Mouse (Mus musculus) hindbrain, embryonic 11.5 days (tissue): ENCODE measurements at regions not wholly inside any gene's neighbourhood (a gene's known extent, or its start where the extent isn't known, plus 50 kb on each side); places are given as distances from the start of the nearest gene placed in this dataset.
A peak's percentile ranks its signal among the peaks of the same experiment; 100 is the strongest.

Source experiments
- ATAC-seq: fragments of 200-750 bp; cut with Nextera tagmentation; 2 replicates; pipeline ENCODE4 v1.8.0; 2017; ENCODE audit warnings: mild to moderate bottlenecking, moderate TSS enrichment, moderate library complexity; ENCODE audit not compliant: low FRiP score
- DNase-seq: peaks from one replicate; pipeline ENCODE4 v3.0.0-alpha.2; 2015; ENCODE audit warnings: low spot score
- H3K27ac ChIP-seq: fragments of 300-500 bp; sonication (generic); 2 replicates; pipeline ENCODE4 v1.5.1; 2014; ENCODE audit warnings: mild to moderate bottlenecking, low read depth, low read length
- H3K27me3 ChIP-seq: fragments of 300-500 bp; sonication (generic); 2 replicates; pipeline ENCODE4 v1.6.1; 2014; ENCODE audit warnings: mild to moderate bottlenecking, low read length, moderate library complexity, mixed read lengths; ENCODE audit not compliant: control insufficient read depth, insufficient read depth
- H3K36me3 ChIP-seq: fragments of 300-500 bp; sonication (generic); 2 replicates; pipeline ENCODE4 v1.6.1; 2014; ENCODE audit warnings: mild to moderate bottlenecking, low read length, moderate library complexity, mixed read lengths; ENCODE audit not compliant: control insufficient read depth, insufficient read depth
- H3K4me1 ChIP-seq: fragments of 300-500 bp; sonication (generic); replicated peaks from 2 replicates; pipeline ENCODE4 v1.6.1; 2014; ENCODE audit warnings: low read length, mixed read lengths; ENCODE audit not compliant: control insufficient read depth, insufficient read depth
- H3K4me2 ChIP-seq: fragments of 300-500 bp; sonication (generic); replicated peaks from 2 replicates; pipeline ENCODE4 v1.6.1; 2014; ENCODE audit warnings: mild to moderate bottlenecking, low read depth, low read length
- H3K4me3 ChIP-seq: fragments of 300-500 bp; sonication (generic); 2 replicates; pipeline ENCODE4 v1.5.1; 2014; ENCODE audit warnings: low read depth, low read length
- H3K9ac ChIP-seq: fragments of 300-500 bp; sonication (generic); 2 replicates; pipeline ENCODE4 v1.6.1; 2014; ENCODE audit warnings: low read depth, low read length
- H3K9me3 ChIP-seq: fragments of 300-500 bp; sonication (generic); 2 replicates; pipeline ENCODE4 v1.6.1; 2016; ENCODE audit warnings: low read length; ENCODE audit not compliant: control insufficient read depth
- WGBS: fragments of 180-500 bp; shearing (Covaris S2); extraction: QIAGEN DNeasy Blood & Tissue Kit; methylation state at CpG from one replicate; pipeline ENCODE4 v1.1.7; 2014; 5-methylcytosine and 5-hydroxymethylcytosine counted together

DNA sequence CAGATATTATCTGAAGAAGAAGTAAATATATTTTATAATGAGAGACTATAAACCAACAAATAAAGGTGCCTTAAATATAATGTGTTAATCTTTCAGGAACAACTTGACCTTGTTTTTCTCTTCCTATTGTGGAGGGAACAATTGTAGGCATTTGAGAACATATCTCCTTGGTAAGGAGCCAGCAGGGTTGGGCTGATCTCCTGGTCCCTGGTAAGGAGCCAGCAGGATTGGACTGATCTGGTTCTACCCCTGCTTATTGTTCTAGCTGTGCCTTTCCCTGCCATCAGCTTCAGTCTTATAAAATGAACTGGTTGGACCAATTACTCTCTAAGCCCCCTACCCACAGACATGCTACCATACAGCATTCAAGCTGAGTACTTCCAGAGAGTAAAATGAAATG is 187.7 kb upstream of the Gria1 start:
- no peak overlapping the region for H3K27ac ChIP-seq
- ATAC-seq (no peak), DNase-seq (no peak)
- no peak overlapping the region for H3K9ac ChIP-seq
- no peak overlapping the region for H3K4me3 ChIP-seq
- no peaks in the 10 kb centered on the region for H3K36me3 ChIP-seq
- no peaks in the 10 kb centered on the region for H3K4me1 ChIP-seq
- H3K4me2 ChIP-seq: no peak overlapping the region
- H3K27me3 ChIP-seq: no peaks in the 10 kb centered on the region
- H3K9me3 ChIP-seq: no peaks in the 10 kb centered on the region

DNA sequence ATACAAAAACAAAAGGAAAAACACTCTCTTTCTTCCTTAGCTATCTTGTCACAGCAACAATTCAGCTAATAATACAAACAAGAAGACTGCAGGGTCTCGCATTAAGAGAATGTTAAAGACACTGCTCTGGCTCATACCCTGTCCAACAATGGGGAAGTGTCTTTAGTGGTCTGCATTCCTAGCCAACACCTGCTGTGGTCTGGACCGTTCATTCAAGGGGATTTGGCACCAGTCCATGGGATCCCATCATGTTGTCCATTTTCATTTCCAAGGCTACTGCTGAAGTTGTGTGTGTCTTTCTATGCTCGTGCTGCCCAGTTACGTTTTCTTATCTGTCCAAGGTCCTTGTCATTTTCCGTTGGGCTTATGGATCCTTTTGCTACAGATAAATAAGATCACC is 183.7 kb upstream of the Gria1 start:
- ATAC-seq (no peak), DNase-seq (no peak)
- no peak overlapping the region for H3K4me2 ChIP-seq
- H3K27ac ChIP-seq: no peak overlapping the region
- H3K27me3 ChIP-seq: no peaks in the 10 kb centered on the region
- H3K4me3 ChIP-seq: no peak overlapping the region
- 84% methylated on average over 5 of the region's 5 CpGs for WGBS
- no peak overlapping the region for H3K9ac ChIP-seq
- H3K9me3 ChIP-seq: no peaks in the 10 kb centered on the region
- H3K4me1 ChIP-seq: no peaks in the 10 kb centered on the region
- no peaks in the 10 kb centered on the region for H3K36me3 ChIP-seq

DNA sequence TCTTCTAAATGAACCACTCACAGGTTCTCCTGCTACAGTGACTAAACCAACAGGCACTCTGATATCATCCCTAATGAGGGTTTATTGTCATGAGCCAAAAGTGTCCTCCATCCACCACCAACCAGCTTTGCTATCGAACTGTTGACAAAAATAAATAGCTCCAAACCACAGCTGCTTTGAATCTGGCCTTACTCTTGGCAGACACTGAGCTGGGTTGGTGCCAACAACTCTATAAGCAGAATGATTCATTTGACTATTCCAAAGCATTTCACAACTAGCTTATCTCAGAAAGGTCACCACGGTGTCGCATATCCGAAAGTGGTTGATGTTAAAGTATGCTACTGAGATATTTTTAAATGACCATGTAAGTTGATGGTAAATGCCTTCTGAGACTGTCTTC is 148.5 kb upstream of the Gria1 start:
- Histone ChIP-seq H3K4me2 (no peak overlapping the region), H3K9me3 (no peaks in the 10 kb centered on the region), H3K4me3 (no peak overlapping the region), H3K27me3 (no peaks in the 10 kb centered on the region), H3K27ac (no peak overlapping the region), H3K4me1 (no peaks in the 10 kb centered on the region), H3K36me3 (no peaks in the 10 kb centered on the region), H3K9ac (no peak overlapping the region)
- WGBS: 88% methylated on average over 4 of the region's 4 CpGs
- DNase-seq (no peak), ATAC-seq (no peak)

DNA sequence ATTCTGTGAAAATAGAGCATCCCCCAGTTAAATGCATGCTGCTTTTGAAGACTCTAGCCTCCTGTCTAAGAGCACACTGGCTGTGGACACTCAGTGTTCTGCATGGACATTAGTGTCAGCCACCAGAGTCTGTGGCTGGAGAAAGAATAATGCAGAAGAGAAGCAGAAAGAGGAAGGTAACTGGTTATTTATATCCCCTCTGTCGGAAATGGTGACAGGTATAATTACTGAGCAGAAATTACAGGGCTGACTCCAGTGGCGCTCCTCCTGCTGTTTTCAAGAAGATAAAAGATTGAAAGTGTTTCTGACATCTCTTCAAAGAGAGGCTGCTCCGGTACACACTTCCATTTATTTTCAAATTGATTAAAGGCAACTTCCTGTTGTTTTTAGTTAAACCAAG is 139.5 kb upstream of the Gria1 start:
- Histone ChIP-seq H3K9ac (no peak overlapping the region), H3K4me3 (no peak overlapping the region), H3K27me3 (no peaks in the 10 kb centered on the region), H3K4me1 (no peaks in the 10 kb centered on the region), H3K9me3 (no peaks in the 10 kb centered on the region), H3K36me3 (no peaks in the 10 kb centered on the region), H3K27ac (no peak overlapping the region), H3K4me2 (no peak overlapping the region)
- 63% methylated on average over 3 of the region's 3 CpGs for WGBS
- ATAC-seq (no peak), DNase-seq (no peak)

DNA sequence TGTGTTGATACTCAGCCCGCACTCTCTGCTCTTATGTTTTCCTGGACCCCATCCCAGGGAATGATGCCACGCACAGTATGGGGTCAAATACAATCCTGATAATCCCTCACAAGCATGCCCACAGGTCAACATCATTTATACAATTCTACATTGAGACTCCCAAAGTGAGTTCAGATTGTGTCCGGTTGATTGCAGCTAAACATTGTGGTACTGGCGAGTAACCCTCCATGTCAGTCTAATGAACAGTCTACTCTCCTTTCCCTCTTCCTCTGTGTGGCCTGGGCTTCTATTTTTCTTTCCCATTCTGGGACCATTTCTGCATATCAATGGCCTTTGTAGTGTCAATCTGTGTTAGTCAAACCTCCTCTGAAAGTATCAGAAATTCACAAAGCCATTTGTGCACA is 112.6 kb upstream of the Gria1 start:
- H3K27ac ChIP-seq: no peak overlapping the region
- H3K27me3 ChIP-seq: no peaks in the 10 kb centered on the region
- DNase-seq: peak; percentile 21
- H3K4me1 ChIP-seq: no peaks in the 10 kb centered on the region
- no peak overlapping the region for H3K4me3 ChIP-seq
- WGBS: 40% methylated on average over 4 of the region's 4 CpGs
- no peak overlapping the region for H3K4me2 ChIP-seq
- H3K9ac ChIP-seq: no peak overlapping the region
- H3K9me3 ChIP-seq: no peaks in the 10 kb centered on the region
- no peaks in the 10 kb centered on the region for H3K36me3 ChIP-seq
- ATAC-seq: peak; percentile 65

DNA sequence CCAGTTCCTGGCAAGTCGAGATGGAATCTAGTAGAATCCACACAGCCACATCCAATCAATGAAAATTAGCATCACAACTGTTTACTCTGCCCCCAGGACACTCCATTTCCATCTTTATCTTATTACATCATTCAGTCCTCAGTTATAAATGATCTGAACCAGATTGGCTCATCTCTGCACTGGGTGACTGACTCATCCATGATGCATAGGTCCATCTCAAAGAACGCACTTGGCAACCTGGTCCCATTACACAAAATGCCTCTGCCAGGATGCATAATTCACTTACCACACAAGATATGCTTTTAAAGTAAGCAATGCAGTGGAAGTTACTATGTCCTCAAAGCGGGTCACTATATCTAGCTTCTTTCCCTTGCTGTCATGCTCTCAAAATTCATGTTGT is 110.0 kb upstream of the Gria1 start:
- no peak overlapping the region for H3K27ac ChIP-seq
- no peaks in the 10 kb centered on the region for H3K27me3 ChIP-seq
- DNase-seq: no peak
- no peak overlapping the region for H3K4me3 ChIP-seq
- H3K36me3 ChIP-seq: no peaks in the 10 kb centered on the region
- H3K9ac ChIP-seq: no peak overlapping the region
- WGBS: 82% methylated on average over 3 of the region's 3 CpGs
- no peaks in the 10 kb centered on the region for H3K9me3 ChIP-seq
- no peaks in the 10 kb centered on the region; the same call in 1 of the 2 replicates for H3K4me1 ChIP-seq
- no peak overlapping the region for H3K4me2 ChIP-seq
- ATAC-seq: no peak

DNA sequence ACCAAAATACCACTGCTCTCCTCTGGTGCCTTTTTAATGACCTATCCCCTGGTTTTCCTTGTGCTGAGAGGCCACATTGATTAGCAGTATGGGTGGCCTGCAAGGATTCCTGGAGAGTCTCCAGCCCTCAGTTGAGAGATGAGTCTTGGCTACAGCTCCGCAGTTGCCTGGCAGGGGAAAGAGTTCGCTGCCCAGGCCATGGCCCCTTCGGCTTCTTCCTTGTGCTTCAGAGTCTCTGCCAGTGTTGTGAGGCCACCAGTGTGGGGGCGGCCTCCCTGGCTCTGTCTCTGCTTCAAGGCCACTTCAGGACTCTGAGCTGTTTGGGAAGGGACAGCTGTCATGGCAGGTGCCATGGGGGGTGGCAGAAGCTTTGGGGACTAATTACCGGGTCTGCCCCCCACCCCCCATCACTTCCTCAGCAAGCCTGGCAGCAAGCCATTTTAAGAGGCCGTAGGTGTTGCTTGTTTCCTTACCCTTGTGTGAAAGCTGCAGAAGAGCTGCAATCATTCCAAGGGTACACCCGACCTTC is 85.8 kb upstream of the Gria1 start:
- ATAC-seq (no peak), DNase-seq (no peak)
- no peak overlapping the region for H3K27ac ChIP-seq
- no peak overlapping the region for H3K4me2 ChIP-seq
- H3K4me1 ChIP-seq: no peaks in the 10 kb centered on the region
- no peaks in the 10 kb centered on the region for H3K36me3 ChIP-seq
- H3K4me3 ChIP-seq: no peak overlapping the region
- no peaks in the 10 kb centered on the region for H3K27me3 ChIP-seq
- H3K9ac ChIP-seq: no peak overlapping the region
- H3K9me3 ChIP-seq: no peaks in the 10 kb centered on the region
- WGBS: 90% methylated on average over 7 of the region's 7 CpGs

DNA sequence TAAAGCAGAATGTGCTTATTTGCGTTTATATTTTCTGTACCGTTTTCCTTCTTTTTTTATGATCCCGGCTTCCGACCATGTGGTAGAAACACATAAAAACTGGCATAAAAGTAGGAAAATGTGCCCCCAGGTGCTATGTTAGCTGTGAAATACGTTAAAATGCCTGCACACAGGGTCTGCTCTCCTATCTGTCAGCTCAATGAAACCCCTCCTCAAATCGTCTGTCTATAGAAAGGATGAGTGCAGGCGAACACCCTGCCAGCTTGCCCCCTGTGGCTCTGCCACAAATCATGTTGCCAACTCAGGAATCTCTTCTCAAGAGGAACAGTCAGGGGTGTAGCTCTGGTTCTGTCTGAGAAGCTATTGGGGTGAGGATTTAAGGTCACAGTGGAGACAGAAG is 78.4 kb upstream of the Gria1 start:
- Histone ChIP-seq H3K27ac (no peak overlapping the region), H3K9me3 (no peaks in the 10 kb centered on the region), H3K27me3 (no peaks in the 10 kb centered on the region), H3K36me3 (no peaks in the 10 kb centered on the region), H3K4me2 (no peak overlapping the region), H3K4me3 (no peak overlapping the region), H3K4me1 (no peaks in the 10 kb centered on the region), H3K9ac (no peak overlapping the region)
- DNase-seq (no peak), ATAC-seq (no peak)
- WGBS: 66% methylated on average over 7 of the region's 7 CpGs

DNA sequence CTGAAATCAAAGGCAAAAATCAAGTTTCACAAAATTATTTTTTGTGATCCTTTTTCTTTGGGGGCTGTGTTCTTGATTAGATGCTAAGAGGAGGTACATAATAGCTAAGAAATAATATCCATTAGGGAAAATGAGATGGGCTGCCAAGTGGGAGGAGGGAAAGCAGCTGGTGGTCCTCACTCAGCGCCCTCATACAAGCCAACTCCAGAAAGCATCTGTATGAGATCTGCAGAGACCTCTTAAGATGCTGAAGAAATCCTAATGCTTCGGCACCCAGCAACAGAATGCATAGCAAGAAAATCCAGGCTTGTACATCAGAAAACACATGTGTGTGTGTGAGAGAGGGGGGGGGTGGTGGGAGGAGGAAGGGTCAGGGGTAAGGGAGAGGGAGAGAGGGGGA is 58.8 kb upstream of the Gria1 start:
- Histone ChIP-seq H3K4me3 (no peak overlapping the region), H3K4me1 (no peaks in the 10 kb centered on the region), H3K36me3 (no peaks in the 10 kb centered on the region), H3K4me2 (no peak overlapping the region), H3K9ac (no peak overlapping the region), H3K27me3 (no peaks in the 10 kb centered on the region), H3K27ac (no peak overlapping the region), H3K9me3 (no peaks in the 10 kb centered on the region)
- no peak for DNase-seq
- no peak for ATAC-seq
- 72% methylated on average over 2 of the region's 2 CpGs for WGBS
